Mouse (Mus musculus): ENCODE results near the gene Abcc9. TPM values are rescaled to one million over a fixed set of nuclear protein-coding genes. Genes with fewer than 3 reads are reported as not detected.
"Not testable (repeated sequence)": the region's sequence is repeated elsewhere in the genome, so short reads cannot be mapped to it uniquely, and the experiment has no call there.

Abcc9 gene
- polyA plus RNA-seq, 1 experiment from 2014 or later: 18.7 TPM

- H3K27ac ChIP-seq (ENCODE audit: low read depth); H3K9me3 ChIP-seq (ENCODE audit: control insufficient read depth, low read length); H3K4me3 ChIP-seq (ENCODE audit: low read depth, low read length); H3K9ac ChIP-seq (ENCODE audit: low read length); H3K36me3 ChIP-seq (ENCODE audit: control insufficient read depth, insufficient read depth, low read length); H3K4me2 ChIP-seq (ENCODE audit: low read length); H3K27me3 ChIP-seq (replicated peaks; ENCODE audit: control insufficient read depth, insufficient read depth, low read length); H3K4me1 ChIP-seq (replicated peaks; ENCODE audit: control insufficient read depth, insufficient read depth, low read length); ATAC-seq (replicated peaks; ENCODE audit: low FRiP score, low TSS enrichment, low read depth); DNase-seq (ENCODE audit: low spot score): not testable (repeated sequence)
- WGBS: 95% methylated on average over 3 of the region's 3 CpGs
Measured at GRCm38 (mm10) chr6:142662056-142662455, 40.1 kb downstream of the Abcc9 start.

- Histone ChIP-seq H3K9ac (ENCODE audit: low read length) (no peak overlapping the region), H3K36me3 (ENCODE audit: control insufficient read depth, insufficient read depth, low read length) (no peaks in the 10 kb centered on the region), H3K27ac (ENCODE audit: low read depth) (no peak overlapping the region), H3K4me3 (ENCODE audit: low read depth, low read length) (no peak overlapping the region), H3K4me2 (ENCODE audit: low read length) (no peak overlapping the region), H3K27me3 (replicated peaks; ENCODE audit: control insufficient read depth, insufficient read depth, low read length) (no peaks in the 10 kb centered on the region), H3K4me1 (replicated peaks; ENCODE audit: control insufficient read depth, insufficient read depth, low read length) (no peaks in the 10 kb centered on the region), H3K9me3 (ENCODE audit: control insufficient read depth, low read length) (no peaks in the 10 kb centered on the region)
- DNase-seq (ENCODE audit: low spot score) (no peak), ATAC-seq (replicated peaks; ENCODE audit: low FRiP score, low TSS enrichment, low read depth) (no peak)
- 68% methylated on average over 5 of the region's 5 CpGs for WGBS
Measured at GRCm38 (mm10) chr6:142659038-142659437, 43.1 kb downstream of the Abcc9 start.

GRCm38 (mm10) chr6:142654561-142654960, 47.6 kb downstream of the Abcc9 start:
- ATAC-seq (replicated peaks; ENCODE audit: low FRiP score, low TSS enrichment, low read depth) (no peak), DNase-seq (ENCODE audit: low spot score) (no peak)
- no peak overlapping the region for H3K4me2 ChIP-seq (ENCODE audit: low read length)
- H3K27me3 ChIP-seq (replicated peaks; ENCODE audit: control insufficient read depth, insufficient read depth, low read length): no peaks in the 10 kb centered on the region
- H3K36me3 ChIP-seq (ENCODE audit: control insufficient read depth, insufficient read depth, low read length): peaks cover 5% of the 10 kb centered on the region; the same call in 1 of the 2 replicates
- H3K9ac ChIP-seq (ENCODE audit: low read length): no peak overlapping the region
- whole genome bisulfite sequencing: 42% methylated on average over 5 of the region's 5 CpGs
- H3K4me1 ChIP-seq (replicated peaks; ENCODE audit: control insufficient read depth, insufficient read depth, low read length): no peaks in the 10 kb centered on the region
- no peak overlapping the region for H3K27ac ChIP-seq (ENCODE audit: low read depth)
- H3K4me3 ChIP-seq (ENCODE audit: low read depth, low read length): no peak overlapping the region
- no peaks in the 10 kb centered on the region for H3K9me3 ChIP-seq (ENCODE audit: control insufficient read depth, low read length)

GRCm38 (mm10) chr6:142652175-142652574, 49.9 kb downstream of the Abcc9 start:
- H3K9ac ChIP-seq (ENCODE audit: low read length): no peak overlapping the region
- H3K36me3 ChIP-seq (ENCODE audit: control insufficient read depth, insufficient read depth, low read length): peaks cover 5% of the 10 kb centered on the region; the same call in 1 of the 2 replicates
- H3K4me2 ChIP-seq (ENCODE audit: low read length): no peak overlapping the region
- no peak for DNase-seq (ENCODE audit: low spot score)
- no peak overlapping the region for H3K4me3 ChIP-seq (ENCODE audit: low read depth, low read length)
- H3K4me1 ChIP-seq (replicated peaks; ENCODE audit: control insufficient read depth, insufficient read depth, low read length): no peaks in the 10 kb centered on the region; the same call in 1 of the 2 replicates
- H3K27ac ChIP-seq (ENCODE audit: low read depth): no peak overlapping the region
- no peaks in the 10 kb centered on the region for H3K27me3 ChIP-seq (replicated peaks; ENCODE audit: control insufficient read depth, insufficient read depth, low read length)
- 61% methylated on average over 1 of the region's 1 CpGs for WGBS
- no peak for ATAC-seq (replicated peaks; ENCODE audit: low FRiP score, low TSS enrichment, low read depth)
- H3K9me3 ChIP-seq (ENCODE audit: control insufficient read depth, low read length): no peaks in the 10 kb centered on the region

- ATAC-seq (replicated peaks; ENCODE audit: low FRiP score, low TSS enrichment, low read depth) (no peak), DNase-seq (ENCODE audit: low spot score) (no peak)
- 58% methylated on average over 3 of the region's 3 CpGs for WGBS
- Histone ChIP-seq H3K4me2 (ENCODE audit: low read length) (no peak overlapping the region), H3K9me3 (ENCODE audit: control insufficient read depth, low read length) (no peaks in the 10 kb centered on the region), H3K9ac (ENCODE audit: low read length) (no peak overlapping the region), H3K27me3 (replicated peaks; ENCODE audit: control insufficient read depth, insufficient read depth, low read length) (no peaks in the 10 kb centered on the region), H3K4me1 (replicated peaks; ENCODE audit: control insufficient read depth, insufficient read depth, low read length) (no peaks in the 10 kb centered on the region; the same call in 1 of the 2 replicates), H3K36me3 (ENCODE audit: control insufficient read depth, insufficient read depth, low read length) (peaks cover 5% of the 10 kb centered on the region; the same call in 1 of the 2 replicates), H3K4me3 (ENCODE audit: low read depth, low read length) (no peak overlapping the region), H3K27ac (ENCODE audit: low read depth) (no peak overlapping the region)
Measured at GRCm38 (mm10) chr6:142649331-142649730, 52.8 kb downstream of the Abcc9 start.

GRCm38 (mm10) chr6:142645474-142645873, 56.6 kb downstream of the Abcc9 start:
- Histone ChIP-seq H3K36me3 (ENCODE audit: control insufficient read depth, insufficient read depth, low read length) (no peaks in the 10 kb centered on the region; the same call in 1 of the 2 replicates), H3K4me3 (ENCODE audit: low read depth, low read length) (no peak overlapping the region), H3K27ac (ENCODE audit: low read depth) (no peak overlapping the region), H3K4me2 (ENCODE audit: low read length) (no peak overlapping the region), H3K27me3 (replicated peaks; ENCODE audit: control insufficient read depth, insufficient read depth, low read length) (no peaks in the 10 kb centered on the region), H3K4me1 (replicated peaks; ENCODE audit: control insufficient read depth, insufficient read depth, low read length) (no peaks in the 10 kb centered on the region; the same call in 1 of the 2 replicates), H3K9ac (ENCODE audit: low read length) (no peak overlapping the region), H3K9me3 (ENCODE audit: control insufficient read depth, low read length) (no peaks in the 10 kb centered on the region)
- 79% methylated on average over 7 of the region's 7 CpGs for WGBS
- no peak for ATAC-seq (replicated peaks; ENCODE audit: low FRiP score, low TSS enrichment, low read depth)
- DNase-seq (ENCODE audit: low spot score): no peak

- Histone ChIP-seq H3K9ac (ENCODE audit: low read length) (no peak overlapping the region), H3K27ac (ENCODE audit: low read depth) (no peak overlapping the region), H3K4me2 (ENCODE audit: low read length) (no peak overlapping the region), H3K36me3 (ENCODE audit: control insufficient read depth, insufficient read depth, low read length) (peaks cover 7% of the 10 kb centered on the region), H3K9me3 (ENCODE audit: control insufficient read depth, low read length) (no peaks in the 10 kb centered on the region), H3K4me3 (ENCODE audit: low read depth, low read length) (no peak overlapping the region), H3K27me3 (replicated peaks; ENCODE audit: control insufficient read depth, insufficient read depth, low read length) (no peaks in the 10 kb centered on the region), H3K4me1 (replicated peaks; ENCODE audit: control insufficient read depth, insufficient read depth, low read length) (no peaks in the 10 kb centered on the region)
- ATAC-seq (replicated peaks; ENCODE audit: low FRiP score, low TSS enrichment, low read depth) (no peak), DNase-seq (ENCODE audit: low spot score) (no peak)
- WGBS: 79% methylated on average over 10 of the region's 10 CpGs
Measured at GRCm38 (mm10) chr6:142639301-142639700, 62.8 kb downstream of the Abcc9 start.

- Histone ChIP-seq H3K4me2 (ENCODE audit: low read length) (no peak overlapping the region), H3K4me1 (replicated peaks; ENCODE audit: control insufficient read depth, insufficient read depth, low read length) (no peaks in the 10 kb centered on the region), H3K4me3 (ENCODE audit: low read depth, low read length) (no peak overlapping the region), H3K36me3 (ENCODE audit: control insufficient read depth, insufficient read depth, low read length) (peaks cover 16% of the 10 kb centered on the region), H3K9ac (ENCODE audit: low read length) (no peak overlapping the region), H3K27ac (ENCODE audit: low read depth) (no peak overlapping the region), H3K27me3 (replicated peaks; ENCODE audit: control insufficient read depth, insufficient read depth, low read length) (no peaks in the 10 kb centered on the region), H3K9me3 (ENCODE audit: control insufficient read depth, low read length) (no peaks in the 10 kb centered on the region)
- ATAC-seq (replicated peaks; ENCODE audit: low FRiP score, low TSS enrichment, low read depth) (no peak), DNase-seq (ENCODE audit: low spot score) (no peak)
- WGBS: 55% methylated on average over 4 of the region's 4 CpGs
Measured at GRCm38 (mm10) chr6:142635654-142636053, 66.5 kb downstream of the Abcc9 start.

- no peak for ATAC-seq (replicated peaks; ENCODE audit: low FRiP score, low TSS enrichment, low read depth)
- Histone ChIP-seq H3K4me1 (replicated peaks; ENCODE audit: control insufficient read depth, insufficient read depth, low read length) (no peaks in the 10 kb centered on the region), H3K27ac (ENCODE audit: low read depth) (no peak overlapping the region), H3K27me3 (replicated peaks; ENCODE audit: control insufficient read depth, insufficient read depth, low read length) (no peaks in the 10 kb centered on the region), H3K9ac (ENCODE audit: low read length) (no peak overlapping the region), H3K4me3 (ENCODE audit: low read depth, low read length) (no peak overlapping the region), H3K36me3 (ENCODE audit: control insufficient read depth, insufficient read depth, low read length) (peaks cover 16% of the 10 kb centered on the region), H3K4me2 (ENCODE audit: low read length) (no peak overlapping the region), H3K9me3 (ENCODE audit: control insufficient read depth, low read length) (no peaks in the 10 kb centered on the region)
- DNase-seq (ENCODE audit: low spot score): no peak
Measured at GRCm38 (mm10) chr6:142635185-142635583, 66.9 kb downstream of the Abcc9 start.

All from intestine, embryonic 14.5 days (tissue).